Mouse (Mus musculus) cerebellum, adult 2 months (tissue): ENCODE measurements around the gene Pilrb1. TPM values are rescaled to one million over a fixed set of nuclear protein-coding genes. Genes with fewer than 3 reads are reported as not detected.
A peak's percentile ranks its signal among the peaks of the same experiment; 100 is the strongest.

Experiments used
- DNase-seq, 2 experiments: peaks; one replicate each; pipeline ENCODE4 v3.0.0; 2021
- H3K27ac ChIP-seq: fragments of 200-500 bp; 2 replicates; pipeline ENCODE4 v1.5.1; 2012; ENCODE audit warnings: low read length, control low read depth, inconsistent platforms; ENCODE audit not compliant: insufficient read depth
- H3K27me3 ChIP-seq: fragments of 200-500 bp; 2 replicates; pipeline ENCODE4 v1.6.1; 2012; ENCODE audit warnings: inconsistent platforms, mild to moderate bottlenecking, low read length, moderate library complexity; ENCODE audit not compliant: control insufficient read depth, insufficient read depth
- H3K4me1 ChIP-seq: fragments of 200-500 bp; 2 replicates; pipeline ENCODE4 v1.6.1; 2011; ENCODE audit warnings: low read length; ENCODE audit not compliant: control insufficient read depth, insufficient read depth
- H3K4me3 ChIP-seq: fragments of 200-500 bp; replicated peaks from 2 replicates; pipeline ENCODE3; 2011; ENCODE audit warnings: mild to moderate bottlenecking, low read depth, low read length, control low read depth; ENCODE audit not compliant: insufficient read depth
- CTCF ChIP-seq: fragments of 200-500 bp; IDR thresholded peaks from 2 replicates; pipeline ENCODE4 v1.5.1; 2011; ENCODE audit warnings: low read depth, mild to moderate bottlenecking, control low read depth, low read length, moderate library complexity, borderline replicate concordance; ENCODE audit not compliant: insufficient read depth
- POLR2A ChIP-seq: fragments of 200-500 bp; IDR thresholded peaks from 2 replicates; pipeline ENCODE4 v1.6.1; 2011; ENCODE audit warnings: low read length, control low read depth, borderline replicate concordance; ENCODE audit not compliant: insufficient read depth
- WGBS: fragments of 180-500 bp; shearing (Covaris S2); methylation state at CpG from one replicate; pipeline ENCODE4 v1.1.7; 2018; 5-methylcytosine and 5-hydroxymethylcytosine counted together
- polyA plus RNA-seq: library from polyadenylated mRNA; depleted of rRNA; stranded (reverse); fragments of >200 nt; gene quantifications from 2 replicates; pipeline ENCODE4 v1.2.3, GENCODE M21; 2012; rRNA removed

Gene Pilrb1
- polyA plus RNA-seq, 1 experiment, result not detected

DNA sequence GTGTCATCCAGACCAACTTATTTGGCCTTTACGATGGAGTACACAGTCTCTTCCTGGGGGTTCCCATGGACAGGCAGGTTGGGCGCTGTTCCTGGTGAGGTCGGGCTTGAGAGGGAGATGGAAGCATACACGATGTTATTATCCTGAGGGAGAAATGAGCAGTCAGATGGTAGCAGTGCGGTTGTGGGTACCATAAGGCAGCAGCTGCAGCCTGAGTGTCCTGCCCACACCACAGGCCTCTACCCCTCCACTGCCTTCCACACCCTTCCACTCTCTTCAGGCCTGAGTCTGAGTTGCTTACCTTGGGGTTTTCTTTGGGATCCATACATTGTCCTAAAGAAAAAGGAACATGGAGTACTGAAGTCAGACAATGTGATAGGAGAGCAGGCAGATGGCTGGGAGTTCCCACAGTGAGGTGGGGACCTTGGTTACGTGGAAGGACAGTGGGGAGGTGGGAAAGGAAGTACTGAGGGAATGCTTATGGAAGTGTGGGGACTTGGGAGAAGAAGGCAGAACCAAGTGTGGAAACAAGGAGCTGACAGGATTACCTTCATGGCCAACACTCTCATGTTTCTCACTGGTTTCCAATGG lies 34.4 kb downstream of the Pilrb1 start:
- WGBS, result 91% methylated on average over 6 of the region's 6 CpGs
- no peaks in the 10 kb centered on the region for H3K4me1 ChIP-seq
- no peak for TF ChIP-seq POLR2A
- TF ChIP-seq CTCF, result no peak
- no peak overlapping the region for H3K4me3 ChIP-seq
- no peak for DNase-seq
- no peaks in the 10 kb centered on the region for H3K27me3 ChIP-seq
- no peak overlapping the region for H3K27ac ChIP-seq

DNA sequence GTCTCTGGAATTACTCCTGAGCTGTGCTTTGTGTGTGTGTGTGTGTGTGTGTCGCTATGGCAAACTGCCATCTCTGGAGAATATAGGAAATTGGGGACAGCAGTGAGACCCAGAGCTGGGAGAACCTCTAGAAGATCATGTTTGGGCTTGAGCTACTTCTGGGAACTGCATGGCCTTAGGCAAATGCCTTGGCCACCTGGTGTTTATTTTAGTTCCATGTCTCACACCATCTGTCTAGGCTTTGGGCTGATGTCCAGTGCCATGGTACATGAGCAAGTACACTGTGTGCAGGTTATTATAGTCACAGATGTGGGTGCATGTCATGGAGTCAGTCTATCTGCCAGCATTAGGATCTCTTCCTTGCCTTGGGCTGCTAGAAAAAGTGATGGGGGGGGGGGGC lies 35.3 kb downstream of the Pilrb1 start:
- WGBS, result 75% methylated on average over 1 of the region's 1 CpGs

DNA sequence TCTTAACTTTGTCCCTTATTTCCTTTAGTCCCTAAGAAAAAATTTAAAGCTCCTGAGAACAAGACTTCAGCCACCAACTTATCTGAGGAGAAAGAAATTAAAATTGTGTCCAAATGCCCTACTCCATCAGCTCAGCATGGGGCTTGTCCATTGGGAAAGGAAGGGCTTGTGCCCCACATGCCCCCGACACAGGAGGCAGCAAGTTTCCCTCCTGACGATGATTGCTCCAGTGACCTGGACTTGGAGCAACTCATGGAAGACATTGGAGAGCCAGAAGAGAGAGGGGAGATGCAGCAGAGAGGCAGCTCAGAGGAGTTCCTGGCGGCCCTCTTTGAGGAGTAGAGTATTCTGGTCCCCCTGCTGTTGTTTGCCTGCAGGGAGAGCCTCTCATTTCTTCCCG lies 35.8 kb downstream of the Pilrb1 start:
- TF ChIP-seq POLR2A (no peak), CTCF (no peak)
- Histone ChIP-seq H3K4me3 (no peak overlapping the region), H3K27me3 (no peaks in the 10 kb centered on the region), H3K27ac (no peak overlapping the region), H3K4me1 (no peaks in the 10 kb centered on the region)
- 39% methylated on average over 4 of the region's 4 CpGs for WGBS
- no peak for DNase-seq

More for the DNA sequence above, 35.3 kb downstream of the Pilrb1 start:
- peak; percentile 6 to 18 for DNase-seq
- H3K4me1 ChIP-seq, result no peaks in the 10 kb centered on the region
- H3K27ac ChIP-seq, result no peak overlapping the region
- no peaks in the 10 kb centered on the region for H3K27me3 ChIP-seq
- H3K4me3 ChIP-seq, result no peak overlapping the region
- no peak for TF ChIP-seq POLR2A
- TF ChIP-seq CTCF, result no peak

GRCm38 (mm10) chr5:137817466-137818222 lies 40.3 kb downstream of the Pilrb1 start:
- Histone ChIP-seq H3K27me3 (no peaks in the 10 kb centered on the region), H3K27ac (no peak overlapping the region), H3K4me3 (no peak overlapping the region), H3K4me1 (no peaks in the 10 kb centered on the region)
- WGBS, result 61% methylated on average over 4 of the region's 4 CpGs
- TF ChIP-seq POLR2A, result no peak
- TF ChIP-seq CTCF, result no peak
- DNase-seq, result no peak

DNA sequence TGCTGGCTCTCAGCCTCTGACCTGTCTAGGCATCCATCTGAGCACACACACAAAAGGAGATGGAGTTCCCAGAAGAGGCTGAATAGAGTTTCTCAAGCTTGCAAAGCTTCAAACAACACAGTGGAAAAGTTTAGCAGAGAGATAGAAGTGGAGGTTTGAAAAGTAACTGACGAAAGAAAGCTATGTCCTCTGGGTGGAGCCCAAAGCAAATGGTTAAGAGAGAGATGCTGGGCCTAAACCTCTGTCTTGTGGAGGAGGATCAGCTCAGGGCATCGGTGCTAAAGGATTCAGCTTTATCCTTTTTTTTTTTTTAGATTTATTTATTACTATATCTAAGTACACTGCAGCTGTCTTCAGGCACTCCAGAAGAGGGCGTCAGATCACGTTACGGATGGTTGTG lies 49.6 kb downstream of the Pilrb1 start:
- no peak for DNase-seq
- TF ChIP-seq CTCF (no peak), POLR2A (no peak)
- 89% methylated on average over 5 of the region's 5 CpGs for WGBS
- no peaks in the 10 kb centered on the region for H3K4me1 ChIP-seq
- no peaks in the 10 kb centered on the region for H3K27me3 ChIP-seq
- no peak overlapping the region for H3K4me3 ChIP-seq
- no peak overlapping the region for H3K27ac ChIP-seq

- Histone ChIP-seq H3K4me3 (no peak overlapping the region), H3K27me3 (no peaks in the 10 kb centered on the region), H3K27ac (no peak overlapping the region), H3K4me1 (no peaks in the 10 kb centered on the region)
- no peak for DNase-seq
- 81% methylated on average over 1 of the region's 1 CpGs for WGBS
- TF ChIP-seq CTCF (no peak), POLR2A (no peak)
Measured at GRCm38 (mm10) chr5:137806158-137806557, 51.7 kb downstream of the Pilrb1 start.

Other genes starting within 250 kb of the Pilrb1 start
- gene Pcolce, start 244.3 kb downstream of the Pilrb1 start, polyA plus RNA-seq, result 11.3 and 15.1 TPM in 2 replicates
- gene Fbxo24, start 229.1 kb downstream of the Pilrb1 start, polyA plus RNA-seq, result 0.25 and 0.31 TPM in 2 replicates
- gene Lrch4, start 229.0 kb downstream of the Pilrb1 start, polyA plus RNA-seq, result 14.4 and 14.8 TPM in 2 replicates
- gene Gm20605, start 228.9 kb downstream of the Pilrb1 start, polyA plus RNA-seq, result 8.1 and 9.9 TPM in 2 replicates
- gene Sap25, start 216.8 kb downstream of the Pilrb1 start, polyA plus RNA-seq, result 17.1 and 19.7 TPM in 2 replicates
- 0.17 and 0.18 TPM in 2 replicates for gene Irs3, start 212.4 kb downstream of the Pilrb1 start, polyA plus RNA-seq
- 39.8 and 41.3 TPM in 2 replicates for gene Agfg2, start 173.4 kb downstream of the Pilrb1 start, polyA plus RNA-seq
- gene Nyap1, start 116.5 kb downstream of the Pilrb1 start, polyA plus RNA-seq, result 59.1 and 60.7 TPM in 2 replicates
- gene Tsc22d4, start 112.4 kb downstream of the Pilrb1 start, polyA plus RNA-seq, result 465 and 497 TPM in 2 replicates
- 47.0 and 48.2 TPM in 2 replicates for gene Ppp1r35, start 79.3 kb downstream of the Pilrb1 start, polyA plus RNA-seq
- gene Mepce, start 70.5 kb downstream of the Pilrb1 start, polyA plus RNA-seq, result 38.9 and 41.9 TPM in 2 replicates
- gene Zcwpw1, start 70.3 kb downstream of the Pilrb1 start, polyA plus RNA-seq, result 11.2 and 12.4 TPM in 2 replicates
- 0.41 TPM in 2 replicates for gene Pilra, start 21.8 kb downstream of the Pilrb1 start, polyA plus RNA-seq
- gene Pilrb2, start 13.7 kb upstream of the Pilrb1 start, polyA plus RNA-seq, result 0.11 and 0.23 TPM in 2 replicates
- gene Cyp3a13, start 63.5 kb upstream of the Pilrb1 start, polyA plus RNA-seq, result 2.9 TPM in 2 replicates
- gene Gjc3, start 105.0 kb upstream of the Pilrb1 start, polyA plus RNA-seq, result 75.6 and 85.7 TPM in 2 replicates
- gene Azgp1, start 123.4 kb upstream of the Pilrb1 start, polyA plus RNA-seq, result 0.08 and 0.21 TPM in 2 replicates
- gene Smok3a, start 163.2 kb upstream of the Pilrb1 start, polyA plus RNA-seq, result not detected in 2 replicates
- not detected in 2 replicates for gene Smok3b, start 163.3 kb upstream of the Pilrb1 start, polyA plus RNA-seq
- gene Smok3c, start 195.1 kb upstream of the Pilrb1 start, polyA plus RNA-seq, result not detected in 2 replicates
- gene Zkscan1, start 227.0 kb upstream of the Pilrb1 start, polyA plus RNA-seq, result 16.8 and 17.4 TPM in 2 replicates